Mouse (Mus musculus) ES-E14 (cell line): ENCODE measurements at regions not wholly inside any gene's neighbourhood (a gene's known extent, or its start where the extent isn't known, plus 50 kb on each side); places are given as distances from the start of the nearest gene placed in this dataset.

Experiments
- CHD2 ChIP-seq: IDR thresholded peaks from 2 replicates; pipeline ENCODE4 v1.6.1; 2014; ENCODE audit warnings: mild to moderate bottlenecking, low read depth, low read length, inconsistent platforms
- HCFC1 ChIP-seq: IDR thresholded peaks from 2 replicates; pipeline ENCODE4 v1.6.1; 2012; ENCODE audit warnings: low read length, inconsistent platforms, borderline replicate concordance; ENCODE audit not compliant: insufficient read depth
- MAFK ChIP-seq: IDR thresholded peaks from 2 replicates; pipeline ENCODE4 v1.6.1; 2014; ENCODE audit warnings: mild to moderate bottlenecking, low read depth, low read length, inconsistent platforms; ENCODE audit not compliant: insufficient read depth
- ZC3H11A ChIP-seq: IDR thresholded peaks from 2 replicates; pipeline ENCODE4 v1.6.1; 2012; ENCODE audit warnings: low read depth, mild to moderate bottlenecking, inconsistent platforms, low read length, borderline replicate concordance
- ZNF384 ChIP-seq: IDR thresholded peaks from 2 replicates; pipeline ENCODE4 v1.6.1; 2012; ENCODE audit warnings: low read depth, low read length, inconsistent platforms

- TF ChIP-seq CHD2 (no peak), MAFK (no peak), ZC3H11A (no peak), HCFC1 (no peak), ZNF384 (no peak)
Measured at GRCm38 (mm10) chr3:138632086-138632485, 106.1 kb downstream of the Eif4e start.
